Mouse (Mus musculus) lung, adult 2 months (tissue): ENCODE results near the gene Tm9sf2.

ENCODE experiments used
- CTCF ChIP-seq: fragments of 200-500 bp; IDR thresholded peaks from 2 replicates; pipeline ENCODE4 v1.5.1; 2011; ENCODE audit warnings: mild to moderate bottlenecking, low read length, control low read depth; ENCODE audit not compliant: insufficient read depth
- POLR2A ChIP-seq: fragments of 200-500 bp; IDR thresholded peaks from 2 replicates; pipeline ENCODE4 v1.6.1; 2011; ENCODE audit warnings: low read depth, mild to moderate bottlenecking, control low read depth, low read length, borderline replicate concordance; ENCODE audit errors: extremely low read depth

DNA sequence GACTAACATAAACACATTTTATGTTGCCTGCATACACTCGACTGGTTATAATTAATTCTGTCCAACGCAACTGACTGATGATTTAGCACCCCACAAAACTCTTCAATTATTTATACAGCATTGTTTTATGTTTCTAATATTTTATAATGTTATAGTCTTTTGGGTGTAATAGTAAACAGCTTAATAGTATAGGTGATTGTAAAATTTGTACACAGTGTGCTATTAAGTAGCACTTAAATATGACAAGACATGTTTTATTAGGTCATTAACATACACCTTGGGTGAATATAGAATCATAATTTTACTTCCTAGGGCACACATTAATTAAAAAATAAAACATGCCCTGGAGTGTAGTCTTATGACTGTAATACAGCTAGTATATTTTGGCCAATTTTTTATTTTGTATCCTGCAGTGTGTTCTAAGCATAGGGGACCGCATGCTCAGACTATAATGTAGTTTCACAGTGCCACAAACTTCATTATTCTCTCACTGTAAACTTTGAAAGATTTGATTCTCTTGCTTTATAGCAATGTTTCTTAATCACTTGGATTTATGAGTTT, 29.6 kb downstream of the Tm9sf2 start:
- TF ChIP-seq CTCF = no peak
- no peak for TF ChIP-seq POLR2A
